Mouse (Mus musculus) embryonic facial prominence, embryonic 11.5 days (tissue): Measurements from ENCODE around the gene Lrp3. TPM values are rescaled to one million over a fixed set of nuclear protein-coding genes. Genes with fewer than 3 reads are reported as not detected.

ENCODE experiments used
- ATAC-seq: fragments of 200-750 bp; cut with Nextera tagmentation; replicated peaks from 2 replicates; pipeline ENCODE4 v1.8.0; 2017; ENCODE audit warnings: low read depth; ENCODE audit not compliant: insufficient number of reproducible peaks, low FRiP score, low TSS enrichment
- DNase-seq: peaks from one replicate; pipeline ENCODE4 v3.0.0-alpha.2; 2015; ENCODE audit warnings: low spot score
- H3K27ac ChIP-seq: fragments of 300-500 bp; sonication (generic); replicated peaks from 2 replicates; pipeline ENCODE4 v1.5.1; 2014; ENCODE audit warnings: mild to moderate bottlenecking, low read depth, low read length, control low read depth
- H3K27me3 ChIP-seq: fragments of 300-500 bp; sonication (generic); 2 replicates; pipeline ENCODE4 v1.6.1; 2014; ENCODE audit warnings: mild to moderate bottlenecking, low read length, moderate library complexity, mixed read lengths; ENCODE audit not compliant: control insufficient read depth, insufficient read depth
- H3K36me3 ChIP-seq: fragments of 300-500 bp; sonication (generic); replicated peaks from 2 replicates; pipeline ENCODE4 v1.6.1; 2014; ENCODE audit warnings: low read depth, mild to moderate bottlenecking, low read length, moderate library complexity, mixed read lengths; ENCODE audit not compliant: control insufficient read depth, insufficient read depth
- H3K4me1 ChIP-seq: fragments of 300-500 bp; sonication (generic); 2 replicates; pipeline ENCODE4 v1.6.1; 2014; ENCODE audit warnings: low read length, mixed read lengths; ENCODE audit not compliant: control insufficient read depth, insufficient read depth
- H3K4me2 ChIP-seq: fragments of 300-500 bp; sonication (generic); 2 replicates; pipeline ENCODE4 v1.6.1; 2014; ENCODE audit warnings: low read depth, mild to moderate bottlenecking, control low read depth, low read length, moderate library complexity
- H3K4me3 ChIP-seq: fragments of 300-500 bp; sonication (generic); 2 replicates; pipeline ENCODE4 v1.5.1; 2014; ENCODE audit warnings: low read depth, low read length, control low read depth
- H3K9ac ChIP-seq: fragments of 300-500 bp; sonication (generic); replicated peaks from 2 replicates; pipeline ENCODE4 v1.6.1; 2014; ENCODE audit warnings: mild to moderate bottlenecking, control low read depth, low read length
- H3K9me3 ChIP-seq: fragments of 300-500 bp; sonication (generic); replicated peaks from 2 replicates; pipeline ENCODE4 v1.6.1; 2016; ENCODE audit warnings: mild to moderate bottlenecking, low read length, inconsistent platforms, mixed read lengths; ENCODE audit not compliant: control insufficient read depth
- WGBS: fragments of 180-500 bp; shearing (Covaris S2); extraction: QIAGEN DNeasy Blood & Tissue Kit; methylation state at CpG from one replicate; pipeline ENCODE4 v1.1.7; 2014; 5-methylcytosine and 5-hydroxymethylcytosine counted together
- polyA plus RNA-seq: library from polyadenylated mRNA; unstranded; fragments of >200 nt; fragmentation: Nextera tagmentation; extraction: Ambion mirVana; gene quantifications from 2 replicates; pipeline ENCODE4 v1.2.1, GENCODE M21; 2014

The Lrp3 gene
- polyA plus RNA-seq, 1 experiment from 2014 or later = 8.8 TPM

DNA sequence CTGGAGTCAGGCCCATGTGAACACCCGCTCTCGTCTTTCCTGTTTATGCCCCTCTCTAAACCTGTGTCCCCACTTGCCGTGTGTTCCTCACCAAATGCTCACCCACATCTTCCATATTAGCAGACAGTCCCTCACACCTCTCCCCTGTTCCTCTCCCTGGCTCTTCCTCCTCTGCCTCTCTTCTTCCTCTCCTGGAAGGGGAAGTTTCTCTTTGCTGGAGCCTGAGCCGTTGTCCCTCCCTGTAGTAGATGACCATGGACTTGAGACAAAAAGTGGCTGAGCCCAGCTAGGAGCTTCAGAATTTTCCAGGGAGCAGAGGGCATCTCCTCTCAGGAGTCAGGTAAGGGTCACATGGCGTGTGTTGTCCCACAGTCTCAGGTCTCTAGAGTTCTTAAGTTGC lies 48.3 kb downstream of the Lrp3 start:
- no peak overlapping the region for H3K27ac ChIP-seq
- peaks cover 3% of the 10 kb centered on the region; the same call in 1 of the 2 replicates for H3K27me3 ChIP-seq
- ATAC-seq (no peak), DNase-seq (no peak)
- H3K4me3 ChIP-seq = no peak overlapping the region
- no peak overlapping the region for H3K4me2 ChIP-seq
- no peaks in the 10 kb centered on the region for H3K36me3 ChIP-seq
- no peaks in the 10 kb centered on the region for H3K4me1 ChIP-seq
- H3K9me3 ChIP-seq = no peaks in the 10 kb centered on the region
- 82% methylated on average over 5 of the region's 5 CpGs for WGBS
- H3K9ac ChIP-seq = no peak overlapping the region

DNA sequence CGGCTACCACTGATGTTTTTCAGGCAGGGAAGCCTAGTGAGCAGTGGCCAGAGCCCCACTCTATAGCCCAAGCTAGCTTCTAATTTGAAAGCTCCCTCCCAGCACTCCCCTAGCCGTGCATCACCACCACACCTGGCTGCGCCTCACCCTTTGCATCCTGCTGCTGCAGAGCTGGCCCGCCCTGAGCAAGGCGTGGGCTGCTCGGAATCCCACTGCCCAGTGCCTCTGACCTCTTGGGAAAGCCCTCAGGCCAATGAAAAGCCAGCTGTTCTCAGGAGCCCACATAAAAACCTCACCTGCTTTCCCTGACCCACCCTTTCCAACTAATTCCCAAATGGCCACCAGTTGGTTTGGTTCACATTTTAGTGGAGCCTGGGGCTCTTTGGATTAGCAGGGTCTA lies 51.2 kb downstream of the Lrp3 start:
- Histone ChIP-seq H3K9me3 (no peaks in the 10 kb centered on the region), H3K4me2 (no peak overlapping the region), H3K36me3 (no peaks in the 10 kb centered on the region), H3K27ac (no peak overlapping the region), H3K27me3 (no peaks in the 10 kb centered on the region), H3K4me3 (no peak overlapping the region), H3K9ac (no peak overlapping the region), H3K4me1 (no peaks in the 10 kb centered on the region)
- ATAC-seq (no peak), DNase-seq (no peak)
- WGBS = 71% methylated on average over 6 of the region's 6 CpGs

GRCm38 (mm10) chr7:35163600-35163999 lies 51.7 kb downstream of the Lrp3 start:
- Histone ChIP-seq H3K4me1 (no peaks in the 10 kb centered on the region), H3K36me3 (no peaks in the 10 kb centered on the region)

GRCm38 (mm10) chr7:35162443-35162842 lies 52.9 kb downstream of the Lrp3 start:
- Histone ChIP-seq H3K36me3 (no peaks in the 10 kb centered on the region), H3K9me3 (no peaks in the 10 kb centered on the region), H3K27me3 (no peaks in the 10 kb centered on the region), H3K4me3 (no peak overlapping the region), H3K27ac (no peak overlapping the region), H3K4me2 (no peak overlapping the region), H3K9ac (no peak overlapping the region), H3K4me1 (no peaks in the 10 kb centered on the region)
- DNase-seq (no peak), ATAC-seq (no peak)
- 81% methylated on average over 6 of the region's 6 CpGs for WGBS

More at GRCm38 (mm10) chr7:35163600-35163999, 51.7 kb downstream of the Lrp3 start:
- Histone ChIP-seq H3K9ac (no peak overlapping the region), H3K4me2 (no peak overlapping the region), H3K9me3 (no peaks in the 10 kb centered on the region), H3K27ac (no peak overlapping the region), H3K27me3 (no peaks in the 10 kb centered on the region), H3K4me3 (no peak overlapping the region)
- DNase-seq (no peak), ATAC-seq (no peak)
- WGBS = 67% methylated on average over 7 of the region's 7 CpGs

DNA sequence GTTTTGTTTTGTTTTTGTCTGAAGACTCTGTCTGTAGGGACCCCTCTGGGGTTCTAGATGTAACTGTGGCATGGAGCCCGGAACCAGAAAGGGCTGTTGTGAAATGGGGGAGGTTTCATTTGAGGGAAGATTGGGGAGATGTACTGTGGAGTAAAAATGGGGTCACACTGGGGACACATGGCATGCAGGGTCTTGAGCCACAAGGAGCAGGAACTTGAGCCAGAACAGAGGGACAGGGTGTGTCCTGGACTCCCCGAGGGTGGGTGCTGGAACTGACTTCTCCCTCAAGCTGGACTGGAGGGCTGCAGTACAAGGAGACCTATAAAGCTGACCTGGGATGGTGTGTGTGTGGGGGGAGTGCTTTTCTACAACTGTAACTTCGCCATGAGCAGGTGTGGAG lies 57.8 kb downstream of the Lrp3 start:
- Histone ChIP-seq H3K4me2 (no peak overlapping the region), H3K27ac (no peak overlapping the region), H3K9me3 (no peaks in the 10 kb centered on the region), H3K27me3 (no peaks in the 10 kb centered on the region), H3K4me1 (no peaks in the 10 kb centered on the region), H3K4me3 (no peak overlapping the region), H3K36me3 (no peaks in the 10 kb centered on the region), H3K9ac (no peak overlapping the region)
- ATAC-seq = no peak
- 60% methylated on average over 3 of the region's 3 CpGs for WGBS
- DNase-seq = no peak

DNA sequence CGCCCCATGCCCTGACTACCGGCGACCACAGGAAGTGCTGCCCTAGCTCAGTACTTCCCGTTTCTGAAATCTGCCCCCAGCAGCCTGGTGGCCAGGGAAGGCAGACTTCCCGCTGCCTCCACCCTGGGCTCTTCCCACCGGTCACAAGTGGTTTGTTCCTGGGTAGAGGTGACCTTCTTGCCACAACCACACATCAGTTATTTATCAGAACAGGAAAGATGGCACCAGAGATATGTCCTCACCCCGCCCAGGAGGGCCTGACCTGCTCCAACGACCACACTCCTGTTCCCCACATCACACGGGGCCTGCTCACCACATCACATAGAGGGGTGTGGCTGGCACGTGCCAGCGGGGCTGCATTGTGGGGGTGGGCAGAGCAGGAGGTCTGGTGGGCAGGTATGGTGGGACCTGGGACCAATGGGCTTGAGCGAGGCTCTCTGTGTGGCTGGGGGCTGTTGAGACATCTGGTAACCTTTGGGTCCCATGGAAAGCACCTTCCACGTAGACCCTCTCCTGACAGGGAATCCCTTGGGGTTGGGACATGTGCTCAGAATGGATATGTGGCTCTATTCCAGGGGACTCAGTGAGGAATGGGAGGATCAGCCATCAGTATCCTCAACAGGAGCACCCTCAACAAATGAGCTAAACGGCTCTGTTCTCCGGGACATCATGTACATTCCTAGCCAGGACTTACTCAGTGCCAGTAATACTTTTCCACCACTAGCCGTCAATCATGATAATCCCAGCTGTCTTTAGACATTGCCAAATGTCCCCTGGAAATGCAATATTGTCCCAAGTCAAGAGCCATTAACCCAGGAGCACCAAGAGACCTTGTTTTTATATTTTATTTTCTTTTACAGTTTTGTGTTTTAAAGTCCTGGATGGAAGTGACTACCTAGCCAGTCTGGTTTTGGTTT lies 58.5 kb downstream of the Lrp3 start:
- ATAC-seq (no peak), DNase-seq (no peak)
- H3K4me2 ChIP-seq = no peak overlapping the region
- H3K27ac ChIP-seq = no peak overlapping the region
- H3K4me3 ChIP-seq = no peak overlapping the region
- no peaks in the 10 kb centered on the region for H3K36me3 ChIP-seq
- H3K9me3 ChIP-seq = no peaks in the 10 kb centered on the region
- 72% methylated on average over 16 of the region's 16 CpGs for WGBS
- H3K9ac ChIP-seq = no peak overlapping the region
- no peaks in the 10 kb centered on the region for H3K27me3 ChIP-seq
- no peaks in the 10 kb centered on the region for H3K4me1 ChIP-seq

DNA sequence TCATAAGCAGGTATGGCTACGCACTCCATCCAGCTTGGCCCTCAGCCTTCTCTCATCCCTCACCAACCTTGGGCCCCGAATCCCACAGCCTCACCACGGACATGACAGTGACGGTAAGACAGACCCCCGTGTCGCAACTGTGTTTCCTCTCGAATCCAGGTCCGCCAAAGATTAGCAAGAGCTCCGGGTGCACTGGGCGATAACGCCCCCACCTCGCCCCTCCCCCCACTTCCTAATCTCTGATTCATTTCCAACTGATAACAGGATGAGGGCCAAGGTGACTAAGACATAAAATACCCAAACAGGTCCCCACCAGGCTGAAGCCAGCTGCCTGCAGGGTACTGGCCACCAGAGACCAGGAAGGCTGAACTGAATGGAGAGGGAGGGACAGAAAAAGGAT lies 60.8 kb downstream of the Lrp3 start:
- no peak for DNase-seq
- 78% methylated on average over 12 of the region's 12 CpGs for WGBS
- H3K4me2 ChIP-seq = no peak overlapping the region
- no peak for ATAC-seq
- no peaks in the 10 kb centered on the region for H3K27me3 ChIP-seq
- no peak overlapping the region for H3K27ac ChIP-seq
- no peaks in the 10 kb centered on the region for H3K9me3 ChIP-seq
- H3K4me3 ChIP-seq = no peak overlapping the region
- no peaks in the 10 kb centered on the region for H3K4me1 ChIP-seq
- no peak overlapping the region for H3K9ac ChIP-seq
- H3K36me3 ChIP-seq = no peaks in the 10 kb centered on the region

GRCm38 (mm10) chr7:35150860-35151259 lies 64.4 kb downstream of the Lrp3 start:
- Histone ChIP-seq H3K4me3 (no peak overlapping the region), H3K36me3 (no peaks in the 10 kb centered on the region)

More at GRCm38 (mm10) chr7:35150860-35151259, 64.4 kb downstream of the Lrp3 start:
- no peaks in the 10 kb centered on the region for H3K27me3 ChIP-seq
- no peaks in the 10 kb centered on the region for H3K9me3 ChIP-seq
- DNase-seq = no peak
- no peak overlapping the region for H3K4me2 ChIP-seq
- no peaks in the 10 kb centered on the region for H3K4me1 ChIP-seq
- no peak overlapping the region for H3K27ac ChIP-seq
- ATAC-seq = no peak
- H3K9ac ChIP-seq = no peak overlapping the region
- 74% methylated on average over 5 of the region's 5 CpGs for whole genome bisulfite sequencing
